Mouse (Mus musculus) cerebellum, adult 2 months (tissue): ENCODE measurements around the gene Ccnyl1.

Source experiments
- CTCF ChIP-seq: fragments of 200-500 bp; IDR thresholded peaks from 2 replicates; pipeline ENCODE4 v1.5.1; 2011; ENCODE audit warnings: low read depth, mild to moderate bottlenecking, control low read depth, low read length, moderate library complexity, borderline replicate concordance; ENCODE audit not compliant: insufficient read depth
- POLR2A ChIP-seq: fragments of 200-500 bp; IDR thresholded peaks from 2 replicates; pipeline ENCODE4 v1.6.1; 2011; ENCODE audit warnings: low read length, control low read depth, borderline replicate concordance; ENCODE audit not compliant: insufficient read depth

DNA sequence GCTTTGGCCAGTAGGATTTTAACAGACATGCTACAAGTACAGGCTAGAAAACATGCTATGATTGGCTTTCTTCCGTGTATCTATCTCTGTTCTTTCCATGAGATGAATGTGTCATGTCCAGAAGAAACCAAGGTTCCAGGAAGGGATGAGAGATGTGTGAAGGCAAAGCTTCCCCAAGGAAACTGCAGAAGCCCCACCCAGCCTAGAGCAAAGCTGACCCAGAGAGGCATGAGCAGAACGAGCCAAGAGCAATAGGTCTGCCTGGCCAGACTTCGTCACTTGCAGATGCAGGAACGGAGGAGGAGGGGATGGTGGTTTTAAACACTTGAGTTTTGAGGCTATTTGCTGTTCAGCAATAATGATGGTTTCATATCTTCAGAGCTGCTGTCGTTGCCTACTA lies 67.5 kb downstream of the Ccnyl1 start:
- TF ChIP-seq CTCF (no peak), POLR2A (no peak)
